Mouse (Mus musculus): ENCODE data around the gene Gal. TPM values are rescaled to one million over a fixed set of nuclear protein-coding genes. Genes with fewer than 3 reads are reported as not detected.
A peak's percentile ranks its signal among the peaks of the same experiment; 100 is the strongest.

The Gal gene
- polyA plus RNA-seq, 1 experiment from 2014 or later = 2.5 TPM

DNA sequence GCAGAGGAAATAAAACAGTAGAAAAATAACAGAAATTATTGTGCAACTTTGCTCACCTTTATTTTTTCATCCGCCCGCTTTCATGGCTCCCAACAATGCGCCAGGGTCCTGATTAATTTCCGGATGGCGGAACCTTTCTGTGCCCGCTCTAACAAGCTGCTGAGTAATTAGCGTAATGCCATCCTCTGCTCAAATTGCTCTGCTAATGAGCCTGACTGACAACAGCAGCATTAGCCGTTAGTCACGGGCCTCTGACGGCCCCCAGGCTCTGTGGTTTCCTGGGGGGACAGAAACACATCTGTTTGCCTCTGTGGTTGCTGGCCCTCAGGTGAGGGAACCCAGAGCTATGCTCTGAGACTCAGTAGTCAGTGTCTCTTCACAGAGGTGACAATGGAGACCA lies 26.7 kb upstream of the Gal start:
- no peak for ATAC-seq (ENCODE audit: low FRiP score)
- no peak overlapping the region for H3K4me2 ChIP-seq
- 81% methylated on average over 10 of the region's 10 CpGs for WGBS

DNA sequence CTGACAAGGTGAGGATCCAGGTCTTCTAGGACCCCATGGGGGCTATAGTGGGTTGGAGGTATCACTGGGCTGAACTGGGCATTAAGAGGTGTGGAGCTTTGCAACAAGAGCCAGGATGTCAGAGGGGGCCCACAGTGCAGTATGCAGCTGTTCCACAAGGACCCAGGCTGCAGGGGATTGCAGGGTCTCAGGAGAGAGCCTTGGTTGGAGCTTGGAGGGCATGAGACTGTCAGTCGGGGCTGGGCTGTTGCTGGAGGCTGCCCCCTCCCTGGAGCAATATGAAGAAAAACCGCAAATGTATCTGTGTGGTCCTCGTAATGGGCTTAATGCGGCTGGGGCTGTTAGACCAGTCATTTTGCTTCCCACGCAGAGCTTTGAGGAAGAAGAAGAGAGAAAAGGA lies 26.3 kb upstream of the Gal start:
- no peak overlapping the region for H3K4me3 ChIP-seq (ENCODE audit: low read depth, low read length)
- no peak overlapping the region for H3K4me2 ChIP-seq
- H3K9me3 ChIP-seq (ENCODE audit: control insufficient read depth, low read length) = no peaks in the 10 kb centered on the region
- no peaks in the 10 kb centered on the region for H3K36me3 ChIP-seq (ENCODE audit: control insufficient read depth, insufficient read depth, low read length)
- no peak for ATAC-seq (ENCODE audit: low FRiP score)
- H3K4me1 ChIP-seq (ENCODE audit: control insufficient read depth, insufficient read depth, low read length) = no peaks in the 10 kb centered on the region
- H3K27ac ChIP-seq (ENCODE audit: low read depth, low read length) = no peak overlapping the region
- no peak overlapping the region for H3K9ac ChIP-seq (ENCODE audit: low read length)
- no peak for DNase-seq (ENCODE audit: low spot score, missing footprints)
- WGBS = 78% methylated on average over 5 of the region's 5 CpGs
- no peaks in the 10 kb centered on the region for H3K27me3 ChIP-seq (ENCODE audit: control insufficient read depth, insufficient read depth, low read length)

More for the DNA sequence above, 26.7 kb upstream of the Gal start:
- no peaks in the 10 kb centered on the region for H3K9me3 ChIP-seq (ENCODE audit: control insufficient read depth, low read length)
- H3K4me3 ChIP-seq (ENCODE audit: low read depth, low read length) = no peak overlapping the region
- no peak overlapping the region for H3K9ac ChIP-seq (ENCODE audit: low read length)
- H3K27ac ChIP-seq (ENCODE audit: low read depth, low read length) = no peak overlapping the region
- no peaks in the 10 kb centered on the region for H3K27me3 ChIP-seq (ENCODE audit: control insufficient read depth, insufficient read depth, low read length)
- H3K4me1 ChIP-seq (ENCODE audit: control insufficient read depth, insufficient read depth, low read length) = no peaks in the 10 kb centered on the region
- no peaks in the 10 kb centered on the region for H3K36me3 ChIP-seq (ENCODE audit: control insufficient read depth, insufficient read depth, low read length)
- no peak for DNase-seq (ENCODE audit: low spot score, missing footprints)

DNA sequence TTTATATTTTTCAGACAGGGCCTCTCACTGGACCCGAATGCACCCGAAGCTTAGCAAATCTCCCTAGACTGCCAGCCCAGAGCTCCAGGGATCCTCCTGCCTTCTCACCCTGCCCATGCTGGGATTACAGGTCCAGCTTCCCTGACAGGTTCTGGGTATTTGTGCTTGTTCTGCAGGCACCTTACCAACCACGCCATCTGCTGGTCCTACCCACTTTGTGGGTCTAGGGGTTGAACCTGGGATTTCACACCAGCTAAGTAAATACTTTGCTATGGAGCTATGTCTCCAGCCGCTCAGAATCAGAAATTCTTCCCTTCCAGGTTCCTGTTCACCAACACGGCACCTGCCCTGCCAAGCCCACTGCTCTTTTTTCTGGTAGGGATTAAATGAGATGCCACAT lies 23.6 kb upstream of the Gal start:
- no peak overlapping the region for H3K4me3 ChIP-seq (ENCODE audit: low read depth, low read length)
- WGBS = 74% methylated on average over 5 of the region's 5 CpGs
- H3K27me3 ChIP-seq (ENCODE audit: control insufficient read depth, insufficient read depth, low read length) = no peaks in the 10 kb centered on the region
- no peak for DNase-seq (ENCODE audit: low spot score, missing footprints)
- no peak overlapping the region for H3K4me2 ChIP-seq
- H3K36me3 ChIP-seq (ENCODE audit: control insufficient read depth, insufficient read depth, low read length) = no peaks in the 10 kb centered on the region
- no peak for ATAC-seq (ENCODE audit: low FRiP score)
- H3K9ac ChIP-seq (ENCODE audit: low read length) = no peak overlapping the region
- H3K27ac ChIP-seq (ENCODE audit: low read depth, low read length) = no peak overlapping the region
- no peaks in the 10 kb centered on the region for H3K9me3 ChIP-seq (ENCODE audit: control insufficient read depth, low read length)
- H3K4me1 ChIP-seq (ENCODE audit: control insufficient read depth, insufficient read depth, low read length) = peaks cover 2% of the 10 kb centered on the region; the same call in 1 of the 2 replicates

DNA sequence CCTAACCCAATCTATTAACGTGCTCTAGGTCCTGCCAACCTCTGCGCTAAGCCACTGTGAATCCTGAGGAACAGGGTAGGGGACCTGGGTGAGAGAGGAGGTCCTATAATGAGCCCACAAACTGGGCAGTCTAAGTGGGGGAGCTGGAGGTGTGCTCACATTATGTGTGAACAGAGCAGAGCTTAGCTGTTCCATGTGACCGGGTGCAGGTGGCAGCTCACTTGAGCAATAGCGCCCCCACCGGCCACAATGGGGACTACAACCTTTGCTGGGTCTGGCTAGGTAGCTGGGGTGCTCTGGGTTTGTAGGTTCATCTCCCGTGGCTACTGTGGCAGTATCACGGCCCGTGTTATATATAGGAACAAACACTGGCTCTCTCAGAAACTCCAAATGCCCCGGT lies 22.5 kb upstream of the Gal start:
- Histone ChIP-seq H3K4me3 (ENCODE audit: low read depth, low read length) (no peak overlapping the region), H3K9me3 (ENCODE audit: control insufficient read depth, low read length) (no peaks in the 10 kb centered on the region), H3K27me3 (ENCODE audit: control insufficient read depth, insufficient read depth, low read length) (no peaks in the 10 kb centered on the region), H3K4me1 (ENCODE audit: control insufficient read depth, insufficient read depth, low read length) (peaks cover 2% of the 10 kb centered on the region; the same call in 1 of the 2 replicates), H3K9ac (ENCODE audit: low read length) (no peak overlapping the region), H3K4me2 (no peak overlapping the region), H3K36me3 (ENCODE audit: control insufficient read depth, insufficient read depth, low read length) (no peaks in the 10 kb centered on the region), H3K27ac (ENCODE audit: low read depth, low read length) (no peak overlapping the region)
- peak; percentile 87 for DNase-seq (ENCODE audit: low spot score, missing footprints)
- ATAC-seq (ENCODE audit: low FRiP score) = no peak
- WGBS = 51% methylated on average over 9 of the region's 9 CpGs

DNA sequence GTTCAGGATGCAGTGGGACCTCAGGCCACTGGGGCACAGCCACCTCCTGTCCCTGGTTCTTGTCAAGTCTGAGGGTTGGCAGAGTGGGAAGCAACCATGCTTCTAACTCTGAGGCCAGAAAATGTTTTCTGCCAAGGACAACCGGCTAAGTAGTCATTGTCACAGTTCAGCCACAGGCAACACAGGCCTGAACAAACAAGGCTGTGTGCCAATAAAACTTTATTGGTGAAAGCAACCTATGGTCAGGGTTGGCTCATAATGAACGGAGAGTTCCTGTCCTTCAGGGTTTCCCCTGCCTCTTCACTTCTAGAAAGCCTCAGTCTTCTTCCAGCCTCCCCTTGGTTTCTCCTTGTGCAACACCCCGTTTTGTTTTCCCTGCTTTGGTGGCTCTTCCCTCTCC lies 21.5 kb upstream of the Gal start:
- WGBS = 79% methylated on average over 3 of the region's 3 CpGs
- H3K27ac ChIP-seq (ENCODE audit: low read depth, low read length) = no peak overlapping the region
- DNase-seq (ENCODE audit: low spot score, missing footprints) = no peak

DNA sequence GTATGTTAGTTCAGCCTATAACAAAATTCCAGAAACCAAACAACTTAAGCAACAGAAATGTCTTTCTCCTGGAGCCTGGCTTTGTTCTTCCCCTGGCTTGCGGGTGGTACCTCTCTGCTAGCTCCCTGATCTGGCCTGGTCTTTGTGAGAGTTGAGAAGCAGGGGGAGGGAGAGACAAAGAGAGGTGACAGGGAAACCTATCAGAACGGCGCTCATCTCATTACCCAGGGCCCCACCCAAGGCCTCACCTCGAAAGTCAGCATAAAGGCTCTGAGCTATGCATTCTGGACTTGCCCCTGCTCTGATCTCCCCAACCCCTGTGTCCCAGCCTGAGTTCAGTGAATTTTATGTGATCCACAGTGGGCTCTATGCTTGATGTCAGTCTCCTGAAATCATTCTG lies 20.3 kb upstream of the Gal start:
- no peak for DNase-seq (ENCODE audit: low spot score, missing footprints)
- no peak overlapping the region for H3K27ac ChIP-seq (ENCODE audit: low read depth, low read length)
- no peak overlapping the region for H3K4me2 ChIP-seq
- no peaks in the 10 kb centered on the region for H3K27me3 ChIP-seq (ENCODE audit: control insufficient read depth, insufficient read depth, low read length)
- ATAC-seq (ENCODE audit: low FRiP score) = no peak
- no peak overlapping the region for H3K4me3 ChIP-seq (ENCODE audit: low read depth, low read length)
- peaks cover 2% of the 10 kb centered on the region; the same call in 1 of the 2 replicates for H3K4me1 ChIP-seq (ENCODE audit: control insufficient read depth, insufficient read depth, low read length)
- H3K9ac ChIP-seq (ENCODE audit: low read length) = no peak overlapping the region
- no peaks in the 10 kb centered on the region for H3K36me3 ChIP-seq (ENCODE audit: control insufficient read depth, insufficient read depth, low read length)
- no peaks in the 10 kb centered on the region for H3K9me3 ChIP-seq (ENCODE audit: control insufficient read depth, low read length)
- WGBS = 41% methylated on average over 4 of the region's 4 CpGs

More for the DNA sequence above, 21.5 kb upstream of the Gal start:
- Histone ChIP-seq H3K36me3 (ENCODE audit: control insufficient read depth, insufficient read depth, low read length) (no peaks in the 10 kb centered on the region), H3K4me2 (no peak overlapping the region), H3K9me3 (ENCODE audit: control insufficient read depth, low read length) (no peaks in the 10 kb centered on the region), H3K4me1 (ENCODE audit: control insufficient read depth, insufficient read depth, low read length) (peaks cover 2% of the 10 kb centered on the region; the same call in 1 of the 2 replicates), H3K9ac (ENCODE audit: low read length) (no peak overlapping the region), H3K4me3 (ENCODE audit: low read depth, low read length) (no peak overlapping the region), H3K27me3 (ENCODE audit: control insufficient read depth, insufficient read depth, low read length) (no peaks in the 10 kb centered on the region)
- no peak for ATAC-seq (ENCODE audit: low FRiP score)

DNA sequence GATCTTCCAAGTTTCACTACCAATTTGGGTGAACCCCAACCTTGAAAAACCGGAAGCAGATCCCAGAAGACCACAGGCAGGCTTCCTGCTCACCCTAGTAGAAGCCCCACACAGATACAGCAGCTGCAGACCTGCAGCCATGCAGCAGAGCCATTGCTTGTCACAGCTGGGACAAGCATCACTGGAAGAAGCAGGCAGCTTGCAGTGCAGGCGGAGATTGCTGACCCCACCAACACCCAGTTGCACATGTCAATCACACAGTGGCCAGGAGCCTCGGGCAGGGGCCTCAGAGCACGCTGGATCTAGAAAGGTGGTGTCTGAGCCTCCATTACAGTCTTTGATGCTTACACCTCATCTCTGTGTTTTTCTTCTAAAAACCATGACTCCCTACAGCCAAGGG lies 19.8 kb upstream of the Gal start:
- Histone ChIP-seq H3K4me1 (ENCODE audit: control insufficient read depth, insufficient read depth, low read length) (peaks cover 2% of the 10 kb centered on the region; the same call in 1 of the 2 replicates), H3K27me3 (ENCODE audit: control insufficient read depth, insufficient read depth, low read length) (no peaks in the 10 kb centered on the region), H3K9me3 (ENCODE audit: control insufficient read depth, low read length) (no peaks in the 10 kb centered on the region), H3K9ac (ENCODE audit: low read length) (no peak overlapping the region), H3K4me3 (ENCODE audit: low read depth, low read length) (no peak overlapping the region), H3K4me2 (no peak overlapping the region), H3K36me3 (ENCODE audit: control insufficient read depth, insufficient read depth, low read length) (no peaks in the 10 kb centered on the region), H3K27ac (ENCODE audit: low read depth, low read length) (no peak overlapping the region)
- DNase-seq (ENCODE audit: low spot score, missing footprints) (no peak), ATAC-seq (ENCODE audit: low FRiP score) (no peak)
- 38% methylated on average over 4 of the region's 4 CpGs for WGBS

DNA sequence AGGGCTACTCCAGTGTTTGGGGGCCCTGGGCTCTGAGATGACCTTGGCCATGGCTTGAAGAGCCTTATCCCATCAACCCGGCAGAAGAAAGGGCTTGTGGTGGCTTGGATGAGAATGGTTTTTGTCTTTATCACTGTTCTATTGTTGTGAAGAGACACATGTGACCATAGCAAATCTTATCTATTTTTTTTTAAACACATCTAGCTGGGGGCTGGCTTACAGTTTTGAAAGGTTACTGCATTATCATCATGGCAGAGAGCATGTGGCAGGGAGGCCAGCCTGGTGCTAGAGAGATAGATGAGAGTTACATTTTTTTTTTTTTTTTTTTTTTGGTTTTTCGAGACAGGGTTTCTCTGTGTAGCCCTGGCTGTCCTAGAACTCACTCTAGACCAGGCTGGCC lies 17.6 kb upstream of the Gal start:
- WGBS = 94% methylated on average over 1 of the region's 2 CpGs
- Histone ChIP-seq H3K9ac (ENCODE audit: low read length) (no peak overlapping the region), H3K27ac (ENCODE audit: low read depth, low read length) (no peak overlapping the region), H3K4me2 (no peak overlapping the region), H3K4me1 (ENCODE audit: control insufficient read depth, insufficient read depth, low read length) (peaks cover 2% of the 10 kb centered on the region; the same call in 1 of the 2 replicates), H3K36me3 (ENCODE audit: control insufficient read depth, insufficient read depth, low read length) (no peaks in the 10 kb centered on the region), H3K4me3 (ENCODE audit: low read depth, low read length) (no peak overlapping the region), H3K9me3 (ENCODE audit: control insufficient read depth, low read length) (no peaks in the 10 kb centered on the region), H3K27me3 (ENCODE audit: control insufficient read depth, insufficient read depth, low read length) (no peaks in the 10 kb centered on the region)
- DNase-seq (ENCODE audit: low spot score, missing footprints) (no peak), ATAC-seq (ENCODE audit: low FRiP score) (no peak)

DNA sequence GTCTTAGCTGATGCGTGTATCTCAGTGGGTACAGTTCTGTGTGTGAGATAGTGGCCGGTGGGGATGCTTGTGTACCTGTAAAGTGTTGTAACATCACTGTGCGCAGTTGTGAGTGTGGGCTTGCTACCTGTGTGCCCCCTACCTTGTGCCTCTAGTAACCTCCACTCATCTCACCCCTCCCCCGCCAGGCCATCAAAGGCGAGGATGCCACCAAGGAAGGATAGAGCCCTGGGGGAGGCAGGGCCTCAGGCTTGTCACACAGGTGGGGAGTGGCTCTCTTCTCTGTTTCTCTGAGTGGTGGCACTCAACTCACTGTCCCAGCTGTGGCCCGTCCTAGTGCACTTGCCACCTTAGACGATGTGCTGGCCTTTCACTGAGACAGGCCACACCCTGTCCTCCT lies 16.7 kb upstream of the Gal start:
- H3K4me3 ChIP-seq (ENCODE audit: low read depth, low read length) = no peak overlapping the region
- peaks cover 2% of the 10 kb centered on the region; the same call in 1 of the 2 replicates for H3K4me1 ChIP-seq (ENCODE audit: control insufficient read depth, insufficient read depth, low read length)
- no peak overlapping the region for H3K9ac ChIP-seq (ENCODE audit: low read length)
- ATAC-seq (ENCODE audit: low FRiP score) (no peak), DNase-seq (ENCODE audit: low spot score, missing footprints) (no peak)
- no peaks in the 10 kb centered on the region for H3K27me3 ChIP-seq (ENCODE audit: control insufficient read depth, insufficient read depth, low read length)
- WGBS = 75% methylated on average over 7 of the region's 7 CpGs
- H3K9me3 ChIP-seq (ENCODE audit: control insufficient read depth, low read length) = no peaks in the 10 kb centered on the region
- no peak overlapping the region for H3K27ac ChIP-seq (ENCODE audit: low read depth, low read length)
- H3K4me2 ChIP-seq = no peak overlapping the region
- H3K36me3 ChIP-seq (ENCODE audit: control insufficient read depth, insufficient read depth, low read length) = no peaks in the 10 kb centered on the region

All from midbrain, embryonic 11.5 days (tissue).